Mouse (Mus musculus) megakaryocyte, embryonic 14.5 days (primary cell): ENCODE results near the gene Vars.

Source experiments
- FLI1 ChIP-seq: IDR thresholded peaks from 2 replicates; pipeline ENCODE4 v1.6.1; 2012; ENCODE audit warnings: low read length, inconsistent platforms, mixed read lengths
- GATA1 ChIP-seq: IDR thresholded peaks from 3 replicates; pipeline ENCODE4 v1.6.1; 2012; ENCODE audit warnings: mixed read lengths, low read length, inconsistent platforms, borderline replicate concordance

GRCm38 (mm10) chr17:35039121-35039873 is 38.5 kb downstream of the Vars start:
- TF ChIP-seq GATA1 = no peak
- TF ChIP-seq FLI1 = no peak
